ENCODE assay signal across 13 mouse cellular contexts in the genomic region with DNA sequence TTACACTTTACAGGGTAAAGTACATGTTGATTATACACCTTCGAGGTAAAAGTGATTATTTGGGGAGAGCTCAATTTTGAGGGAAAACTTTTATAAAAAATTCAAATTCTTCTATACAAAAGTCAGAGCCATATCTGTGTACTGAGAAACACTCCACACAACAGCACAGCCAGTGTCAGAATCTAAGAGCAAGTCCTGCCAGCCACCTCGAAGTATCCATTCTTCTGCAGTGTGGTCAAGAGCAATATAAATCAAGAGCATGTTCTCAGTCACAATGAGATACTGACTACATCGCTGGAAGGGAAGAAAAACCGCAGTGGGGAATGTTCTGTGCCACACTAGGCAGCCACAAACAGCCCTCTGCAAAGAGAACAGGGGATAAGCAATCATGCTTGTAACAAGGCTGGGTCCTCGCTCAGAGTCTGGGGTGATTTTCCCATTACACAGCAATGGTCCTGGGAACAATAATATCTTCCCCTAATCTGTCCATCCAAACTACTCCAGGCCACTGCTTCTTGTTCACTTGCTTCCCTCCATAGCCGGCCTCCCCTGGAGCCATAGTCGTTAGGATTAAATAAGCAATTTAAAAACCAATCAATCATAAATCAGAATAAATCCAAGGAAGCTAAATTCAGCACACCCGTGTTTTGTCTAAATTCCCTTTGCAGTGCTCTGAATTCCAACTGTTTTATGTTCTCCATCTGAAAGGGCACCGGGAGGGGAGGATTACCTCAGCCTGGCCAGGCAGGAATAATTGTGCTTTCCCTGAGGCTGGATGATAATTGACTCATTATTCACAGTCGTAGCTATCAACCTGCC. TPM values are rescaled to one million over a fixed set of nuclear protein-coding genes. Genes with fewer than 3 reads are reported as not detected.
A peak's percentile ranks its signal among the peaks of the same experiment; 100 is the strongest.
DNase-seq lines count a peak whose midpoint lies in the region; ATAC-seq lines count a peak whose summit lies in the region.
"Had no signal": no experiment of that assay in that cellular context is flagged by ENCODE, and none has a peak within 500 bp of the region (broad histone marks: within the 10 kb centered on the region; RNA-seq: fewer than 3 reads in every experiment).

No protein-coding gene starts in this region.

- DNase-seq in kidney, postnatal 4 days = no peak
- peak; percentile 39 for DNase-seq in embryo, embryonic 11.5 days (ENCODE audit: low read depth, low spot score)
- DNase-seq in hindbrain, embryonic 14.5 days (ENCODE audit: low spot score) = peak; percentile 71
- peak; percentile 55 for DNase-seq in neural tube, embryonic 11.5 days (ENCODE audit: low spot score)
- no peak for DNase-seq in spleen, postnatal 36 days (ENCODE audit: low spot score in 2 of 2)
- DNase-seq in adrenal gland, adult 2 months = no peak
- no peak for DNase-seq in spleen, postnatal 10 days (ENCODE audit: low spot score in 2 of 2)

- H3K4me3 ChIP-seq in kidney, embryonic 14.5 days (ENCODE audit: low read length) = no peak overlapping the region
- no peak overlapping the region for H3K4me3 ChIP-seq in hindbrain, embryonic 14.5 days (replicated peaks; ENCODE audit: low read length)
- no peak overlapping the region for H3K4me3 ChIP-seq in neural tube, embryonic 11.5 days (ENCODE audit: low read depth, low read length)
- H3K4me3 ChIP-seq: erythroblast, embryonic 14.5 days; limb, embryonic 13.5 days; megakaryocyte, embryonic 14.5 days had no signal

- no peaks in the 10 kb centered on the region for H3K36me3 ChIP-seq in kidney, embryonic 14.5 days (ENCODE audit: control insufficient read depth, insufficient read depth, low read length)
- H3K36me3 ChIP-seq in hindbrain, embryonic 14.5 days (replicated peaks; ENCODE audit: control insufficient read depth, insufficient read depth) = no peaks in the 10 kb centered on the region
- H3K36me3 ChIP-seq in neural tube, embryonic 11.5 days (ENCODE audit: control insufficient read depth, insufficient read depth, low read length) = no peaks in the 10 kb centered on the region
- H3K36me3 ChIP-seq: limb, embryonic 13.5 days had no signal

- H3K4me1 ChIP-seq in kidney, embryonic 14.5 days (ENCODE audit: control insufficient read depth, insufficient read depth, low read length) = 0 out of 2 replicates have a peak, but pooled peaks cover 3% of the 10 kb centered on the region
- H3K4me1 ChIP-seq in hindbrain, embryonic 14.5 days (replicated peaks; ENCODE audit: control insufficient read depth, insufficient read depth, low read length) = peaks cover 28% of the 10 kb centered on the region
- H3K4me1 ChIP-seq in neural tube, embryonic 11.5 days (ENCODE audit: control insufficient read depth, insufficient read depth, low read length) = peaks cover 25% of the 10 kb centered on the region
- H3K4me1 ChIP-seq: megakaryocyte, embryonic 14.5 days had no signal

- no peaks in the 10 kb centered on the region for H3K27me3 ChIP-seq in kidney, embryonic 14.5 days (ENCODE audit: control insufficient read depth, insufficient read depth, low read length)
- H3K27me3 ChIP-seq in hindbrain, embryonic 14.5 days (ENCODE audit: control insufficient read depth, insufficient read depth, low read length) = no peaks in the 10 kb centered on the region
- H3K27me3 ChIP-seq in neural tube, embryonic 11.5 days (ENCODE audit: control insufficient read depth, insufficient read depth, low read length) = no peaks in the 10 kb centered on the region
- H3K27me3 ChIP-seq: limb, embryonic 13.5 days; megakaryocyte, embryonic 14.5 days had no signal

- H3K4me2 ChIP-seq in kidney, embryonic 14.5 days (replicated peaks; ENCODE audit: low read depth, low read length) = no peak overlapping the region
- H3K4me2 ChIP-seq in hindbrain, embryonic 14.5 days (replicated peaks) = 0 out of 2 replicates have a peak overlapping the region, but pooled peaks have one; percentile 19
- no peak overlapping the region for H3K4me2 ChIP-seq in neural tube, embryonic 11.5 days (ENCODE audit: low read depth)
- H3K4me2 ChIP-seq: limb, embryonic 13.5 days had no signal

- no peak overlapping the region for H3K9ac ChIP-seq in kidney, embryonic 14.5 days (ENCODE audit: low read depth, low read length)
- no peak overlapping the region for H3K9ac ChIP-seq in hindbrain, embryonic 14.5 days
- H3K9ac ChIP-seq in neural tube, embryonic 11.5 days (ENCODE audit: low read length) = no peak overlapping the region
- H3K9ac ChIP-seq: limb, embryonic 13.5 days had no signal

- H3K27ac ChIP-seq in kidney, embryonic 14.5 days (ENCODE audit: low read depth, low read length) = no peak overlapping the region
- H3K27ac ChIP-seq in hindbrain, embryonic 14.5 days = peak overlapping the region; percentile 63
- H3K27ac ChIP-seq in neural tube, embryonic 11.5 days (ENCODE audit: low read depth, low read length) = peak overlapping the region; percentile 66
- H3K27ac ChIP-seq: limb, embryonic 13.5 days had no signal

- 16% methylated on average over 10 of the region's 10 CpGs for WGBS in kidney, embryonic 14.5 days
- WGBS in hindbrain, embryonic 14.5 days = 17% methylated on average over 10 of the region's 10 CpGs
- WGBS in neural tube, embryonic 11.5 days = 18% methylated on average over 10 of the region's 10 CpGs

- peak; percentile 57; the same call in 1 of the 2 replicates for ATAC-seq in kidney, embryonic 14.5 days (ENCODE audit: low FRiP score, low TSS enrichment)
- peak; percentile 85 for ATAC-seq in hindbrain, embryonic 14.5 days (ENCODE audit: low FRiP score)
- peak; percentile 86 for ATAC-seq in neural tube, embryonic 11.5 days (ENCODE audit: insufficient read depth, low FRiP score, low TSS enrichment)
- ATAC-seq: CD4-positive, CD25-positive, alpha-beta regulatory T cell, adult 4 months had no signal

- no peaks in the 10 kb centered on the region for H3K9me3 ChIP-seq in kidney, embryonic 14.5 days (ENCODE audit: control insufficient read depth, low read length)
- H3K9me3 ChIP-seq in hindbrain, embryonic 14.5 days (ENCODE audit: control insufficient read depth, low read length) = no peaks in the 10 kb centered on the region
- H3K9me3 ChIP-seq in neural tube, embryonic 11.5 days (ENCODE audit: control insufficient read depth, low read length) = no peaks in the 10 kb centered on the region
- H3K9me3 ChIP-seq: limb, embryonic 13.5 days had no signal

RNA-seq across cellular contexts. Expression of a gene that starts 32.3 kb away (rescaled TPM):
- 0.11 TPM in 1 of 2 replicates, not detected in the other for polyA plus RNA-seq in kidney, embryonic 14.5 days (2014; fragmentation: Nextera tagmentation; extraction: Ambion mirVana)
- 0.07 and 0.16 TPM in 2 replicates for polyA plus RNA-seq in hindbrain, embryonic 14.5 days (2014; fragmentation: Nextera tagmentation; extraction: Ambion mirVana)
- 0.14 TPM in 1 of 2 replicates, not detected in the other for polyA plus RNA-seq in neural tube, embryonic 11.5 days (2014; fragmentation: Nextera tagmentation; extraction: Ambion mirVana)
- total RNA-seq in adrenal gland, adult 2 months (2021) = not detected
- not detected in 2 replicates for polyA plus RNA-seq in adrenal gland, adult 2 months (2012; rRNA removed)
- polyA plus RNA-seq: erythroblast, embryonic 14.5 days; limb, embryonic 13.5 days; spleen, adult 2 months had no signal

RNA-seq across cellular contexts. Expression of a gene that starts 57.1 kb away (rescaled TPM):
- 0.03 TPM in 1 of 2 replicates, not detected in the other for polyA plus RNA-seq in kidney, embryonic 14.5 days (2014; fragmentation: Nextera tagmentation; extraction: Ambion mirVana)
- 0.23 and 0.32 TPM in 2 replicates for polyA plus RNA-seq in hindbrain, embryonic 14.5 days (2014; fragmentation: Nextera tagmentation; extraction: Ambion mirVana)
- 0.16 and 0.31 TPM in 2 replicates for polyA plus RNA-seq in neural tube, embryonic 11.5 days (2014; fragmentation: Nextera tagmentation; extraction: Ambion mirVana)
- total RNA-seq in adrenal gland, adult 2 months (2021) = under 1 TPM in 1 of 2 experiments, not detected in 1; 0.06 TPM
- polyA plus RNA-seq in adrenal gland, adult 2 months (2012; rRNA removed) = not detected in 2 replicates
- polyA plus RNA-seq: CD4-positive, CD25-positive, alpha-beta regulatory T cell, adult 4 months; erythroblast, embryonic 14.5 days had no signal

RNA-seq across cellular contexts. Expression of a gene that starts 57.1 kb away (rescaled TPM):
- polyA plus RNA-seq in kidney, embryonic 14.5 days (2014; fragmentation: Nextera tagmentation; extraction: Ambion mirVana) = 60.6 and 83.0 TPM in 2 replicates
- 48.3 and 61.1 TPM in 2 replicates for polyA plus RNA-seq in hindbrain, embryonic 14.5 days (2014; fragmentation: Nextera tagmentation; extraction: Ambion mirVana)
- 61.8 and 65.5 TPM in 2 replicates for polyA plus RNA-seq in neural tube, embryonic 11.5 days (2014; fragmentation: Nextera tagmentation; extraction: Ambion mirVana)
- 10 to 100 TPM; 18.8 to 34.2 TPM for total RNA-seq in adrenal gland, adult 2 months (2021)
- 0.19 and 0.34 TPM in 2 replicates for polyA plus RNA-seq in adrenal gland, adult 2 months (2012; rRNA removed)

Comparison
In these comparisons a context has a peak if more than half of its experiments do, and no peak if none do; other contexts are left out.
1. DNase-seq: peak in embryo, embryonic 11.5 days (single experiment), hindbrain, embryonic 14.5 days (single experiment) and neural tube, embryonic 11.5 days (single experiment); none in kidney, postnatal 4 days (0 of 2), spleen, postnatal 36 days (0 of 2), adrenal gland, adult 2 months (single experiment) and spleen, postnatal 10 days (0 of 2).
2. RNA of a gene that starts 57.1 kb away (polyA plus RNA-seq): 61.8 to 65.5 TPM in neural tube, embryonic 11.5 days, 48.3 to 61.1 TPM in hindbrain, embryonic 14.5 days and 60.6 to 83.0 TPM in kidney, embryonic 14.5 days; 0.19 to 0.34 TPM in adrenal gland, adult 2 months; every median in the first group is over 10 times any median in the second.
3. Peak in every context shown above with its lines, with median percentiles within 50 percentile points of each other: ATAC-seq.